Mouse (Mus musculus) cerebellum, postnatal 36 days (tissue): Measurements from ENCODE around the gene Pttg1.

Experiments
- DNase-seq, 2 experiments: peaks; one replicate each; pipeline ENCODE4 v3.0.0; 2021 to 2022; ENCODE audit warnings: mixed read lengths in 2 of 2

Pttg1 gene

GRCm38 (mm10) chr11:43373367-43373766 is 52.7 kb downstream of the Pttg1 start:
- DNase-seq, result no peak

DNA sequence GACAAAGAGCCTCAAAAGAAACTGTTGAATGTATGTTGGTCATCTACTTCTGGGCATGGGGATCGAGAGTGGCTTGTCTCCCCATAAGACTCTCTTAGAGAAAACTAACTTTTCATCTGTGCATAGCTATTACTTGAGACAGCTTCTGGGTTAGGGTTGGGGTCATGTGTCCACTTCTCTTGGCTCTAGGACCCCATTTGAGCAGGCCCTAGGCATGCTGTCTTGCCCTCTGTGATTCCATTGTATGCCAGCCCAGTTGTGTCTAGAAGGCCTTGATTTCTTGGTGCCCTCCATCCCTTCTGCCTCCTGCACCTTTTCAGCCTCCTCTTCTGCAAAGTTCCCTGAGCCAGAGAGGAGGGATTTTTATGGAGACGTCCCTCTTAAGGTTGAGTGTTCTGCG is 54.2 kb downstream of the Pttg1 start:
- no peak for DNase-seq
